Mouse (Mus musculus) bone marrow, adult 2 months (tissue): Measurements from ENCODE around the gene Zfp74.

ENCODE experiments used
- CTCF ChIP-seq: fragments of 200-500 bp; IDR thresholded peaks from 2 replicates; pipeline ENCODE4 v1.5.1; 2011; ENCODE audit warnings: low read length, control low read depth; ENCODE audit not compliant: control insufficient read depth, insufficient read depth
- POLR2A ChIP-seq: fragments of 200-500 bp; IDR thresholded peaks from 2 replicates; pipeline ENCODE4 v1.6.1; 2011; ENCODE audit warnings: low read depth, mild to moderate bottlenecking, control low read depth, low read length, borderline replicate concordance; ENCODE audit not compliant: control insufficient read depth

- no peak for TF ChIP-seq CTCF
- TF ChIP-seq POLR2A, result no peak
Measured at GRCm38 (mm10) chr7:29921439-29922093, 32.3 kb downstream of the Zfp74 start.
